Mouse (Mus musculus): Measurements from ENCODE around the gene Chat.

GRCm38 (mm10) chr14:32502764-32503688 lies 37.2 kb upstream of the Chat start:
- no peak for TF ChIP-seq CTCF (IDR thresholded peaks at IDR 0.05; ENCODE audit: low read depth, low read length)
- TF ChIP-seq POLR2A (IDR thresholded peaks at IDR 0.05; ENCODE audit: extremely low read depth, insufficient read depth, low read length) = no peak
